8 mouse cellular contexts compared by ENCODE assay signal in genomic region chr8:116755557-116755956, GRCm38 (mm10). TPM values are rescaled to one million over a fixed set of nuclear protein-coding genes. Genes with fewer than 3 reads are reported as not detected.
DNase-seq lines count a peak whose midpoint lies in the region; ATAC-seq and TF ChIP-seq lines count a peak whose summit lies in the region.
"Had no signal": no experiment of that assay in that cellular context is flagged by ENCODE, and none has a peak within 500 bp of the region (broad histone marks: within the 10 kb centered on the region; RNA-seq: fewer than 3 reads in every experiment).

No protein-coding gene starts in this region.

- peak; percentile 92 for TF ChIP-seq CTCF in E14TG2a.4 (conservative IDR thresholded peaks at IDR 0.05; ENCODE audit: low read length)
- peak; percentile 65 for TF ChIP-seq CTCF in lung, embryonic 14.5 days (IDR thresholded peaks at IDR 0.05; ENCODE audit: low read depth)

- no peak overlapping the region for H3K27ac ChIP-seq in lung, embryonic 14.5 days (ENCODE audit: low read depth)

- no peaks in the 10 kb centered on the region for H3K9me3 ChIP-seq in E14TG2a.4 (ENCODE audit: low read length)
- no peaks in the 10 kb centered on the region for H3K9me3 ChIP-seq in lung, embryonic 14.5 days (ENCODE audit: low read depth, low read length)
- H3K9me3 ChIP-seq: megakaryocyte, embryonic 14.5 days had no signal

- no peak overlapping the region for H3K9ac ChIP-seq in lung, embryonic 14.5 days

- intact Hi-C loops in left cerebral cortex, postnatal 14 days (cut with DNase I) = loop anchor here (10.0 kb wide), 1 partner anchor 271 kb away; no protein-coding TSS in a partner anchor

- no peaks in the 10 kb centered on the region for H3K36me3 ChIP-seq in E14TG2a.4 (ENCODE audit: insufficient read depth, low read length)
- H3K36me3 ChIP-seq in lung, embryonic 14.5 days (ENCODE audit: insufficient read depth) = no peaks in the 10 kb centered on the region

- ATAC-seq in activated CD4-positive, CD25-positive, alpha-beta regulatory T cell, adult 4 months = peak; percentile 52
- no peak for ATAC-seq in lung, embryonic 14.5 days (ENCODE audit: insufficient read depth)

- H3K27me3 ChIP-seq in E14TG2a.4 (ENCODE audit: insufficient read depth, low read length) = 0 out of 2 replicates have a peak, but pooled peaks cover 2% of the 10 kb centered on the region
- no peaks in the 10 kb centered on the region for H3K27me3 ChIP-seq in lung, embryonic 14.5 days (ENCODE audit: insufficient read depth, low read length)
- H3K27me3 ChIP-seq: megakaryocyte, embryonic 14.5 days had no signal

- H3K4me2 ChIP-seq in lung, embryonic 14.5 days = no peak overlapping the region

- H3K4me1 ChIP-seq in E14TG2a.4 (replicated peaks; ENCODE audit: low read depth, low read length) = no peaks in the 10 kb centered on the region
- H3K4me1 ChIP-seq in lung, embryonic 14.5 days (ENCODE audit: insufficient read depth) = no peaks in the 10 kb centered on the region
- H3K4me1 ChIP-seq: megakaryocyte, embryonic 14.5 days had no signal

- peak; percentile 41 to 46 for DNase-seq in left cerebral cortex, adult 18-20 months (ENCODE audit: low spot score in 2 of 2)
- DNase-seq in left cerebral cortex, postnatal 14 days (ENCODE audit: low spot score in 2 of 2) = no peak
- DNase-seq in forelimb bud, embryonic 11.5 days (ENCODE audit: low read depth, low spot score) = peak; percentile 40
- peak; percentile 76 for DNase-seq in lung, embryonic 14.5 days
- peak; percentile 47 to 59 for DNase-seq in thymus, postnatal 36 days

- H3K4me3 ChIP-seq in E14TG2a.4 (replicated peaks; ENCODE audit: low read length) = no peak overlapping the region
- no peak overlapping the region for H3K4me3 ChIP-seq in lung, embryonic 14.5 days (ENCODE audit: low read depth, low read length)
- H3K4me3 ChIP-seq: megakaryocyte, embryonic 14.5 days had no signal

- 7% methylated on average over 4 of the region's 4 CpGs for WGBS in lung, embryonic 14.5 days

RNA-seq across cellular contexts. Expression of gene Cdyl2, which starts 22.8 kb away (rescaled TPM):
- 10 to 100 TPM; 19.2 to 23.3 TPM for total RNA-seq in left cerebral cortex, adult 18-20 months (2021)
- total RNA-seq in left cerebral cortex, postnatal 14 days (2021) = 10 to 100 TPM; 18.9 to 20.8 TPM
- polyA plus RNA-seq in activated CD4-positive, CD25-positive, alpha-beta regulatory T cell, adult 4 months (2017; shearing (Covaris generic)) = 10 to 100 TPM; 12.0 to 14.9 TPM
- polyA plus RNA-seq in lung, embryonic 14.5 days (2014; fragmentation: Nextera tagmentation; extraction: Ambion mirVana) = 7.8 and 8.7 TPM in 2 replicates

Comparison
In these comparisons a context has a peak if more than half of its experiments do, and no peak if none do; other contexts are left out.
1. DNase-seq: peak in left cerebral cortex, adult 18-20 months (2 of 2), forelimb bud, embryonic 11.5 days (single experiment), lung, embryonic 14.5 days (single experiment) and thymus, postnatal 36 days (2 of 2); none in left cerebral cortex, postnatal 14 days (0 of 2).